Mouse (Mus musculus): ENCODE measurements around the gene Map3k20.
A peak's percentile ranks its signal among the peaks of the same experiment; 100 is the strongest.

Map3k20 gene

DNA sequence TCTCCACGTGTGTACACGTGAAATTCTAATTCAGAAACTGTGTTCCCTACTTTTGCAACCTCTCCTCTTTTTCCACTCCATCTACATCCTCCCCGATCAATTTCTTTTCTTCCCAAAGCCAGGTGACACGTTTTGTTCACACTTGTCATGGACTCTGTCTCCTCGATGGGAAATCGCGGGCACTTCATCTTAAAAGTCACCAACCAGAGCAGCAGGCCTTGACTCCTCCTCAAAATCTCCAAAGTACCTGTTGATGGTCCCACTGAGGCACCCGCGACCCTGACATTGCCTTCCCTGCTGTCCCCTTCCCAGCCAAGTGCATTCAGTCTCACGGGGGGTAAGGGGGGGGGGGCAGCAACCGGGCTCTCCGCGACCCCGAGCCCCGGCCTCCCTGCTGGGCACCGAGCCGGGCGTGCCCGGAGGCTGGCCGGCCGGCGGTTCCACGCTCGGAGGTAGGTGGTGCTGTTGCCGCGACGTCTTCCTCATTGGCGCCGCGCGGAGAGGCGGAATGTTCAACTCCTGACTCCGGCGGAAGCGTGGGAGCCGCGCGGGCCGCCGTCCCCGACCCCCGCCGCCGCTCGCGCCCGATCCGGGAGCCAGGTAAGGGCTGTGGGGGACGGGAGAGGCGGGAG lies at the start of gene Map3k20:
Gene Map3k20 (plus strand): TSS at position 382 of the 632 bp plus-strand sequence.
- peak; percentile 75 for DNase-seq

GRCm38 (mm10) chr2:72238421-72238820 lies 47.0 kb upstream of the Map3k20 start:
- DNase-seq: no peak

DNA sequence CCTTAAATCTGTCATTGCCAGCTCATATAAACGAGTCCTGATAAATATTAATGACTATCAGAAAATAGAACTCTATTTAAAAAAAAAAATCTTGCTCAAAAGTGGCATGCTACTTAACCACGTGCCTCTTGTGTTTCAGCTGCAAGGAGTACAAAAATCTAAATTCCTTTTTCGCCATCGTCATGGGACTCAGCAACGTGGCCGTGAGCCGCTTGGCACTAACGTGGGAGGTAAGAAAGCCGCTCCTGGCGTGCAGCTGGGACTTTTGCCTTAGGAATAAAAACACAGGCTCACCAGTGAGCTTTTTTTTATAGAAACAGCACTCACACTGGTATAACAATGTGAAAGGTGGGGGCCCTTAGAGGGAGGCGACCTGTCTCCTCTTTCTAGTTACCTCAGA lies 46.5 kb upstream of the Map3k20 start:
- DNase-seq: no peak

- DNase-seq: no peak
Observed at GRCm38 (mm10) chr2:72239456-72239855, 46.0 kb upstream of the Map3k20 start.

DNA sequence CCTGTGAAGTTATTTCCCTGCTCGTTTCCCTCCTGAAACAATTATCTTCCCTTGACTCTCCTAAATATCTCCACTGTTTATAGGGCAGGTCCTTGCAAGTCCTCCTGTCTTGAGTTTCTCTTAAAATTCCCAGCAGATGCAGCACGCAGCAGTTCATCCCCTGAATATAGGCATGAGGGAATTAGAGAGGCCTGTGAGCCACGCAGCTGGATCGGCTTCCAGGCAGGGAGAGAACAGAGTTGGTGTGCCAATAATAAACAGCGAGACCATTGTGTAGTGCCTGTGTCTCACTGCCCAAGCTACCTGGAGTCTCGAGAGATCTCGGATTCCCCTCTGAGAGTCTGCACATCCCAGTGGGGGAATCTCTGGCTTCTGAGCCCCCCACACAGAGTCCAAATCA lies 45.4 kb upstream of the Map3k20 start:
- no peak for DNase-seq

- no peak for DNase-seq
Observed at GRCm38 (mm10) chr2:72240691-72241090, 44.7 kb upstream of the Map3k20 start.

DNA sequence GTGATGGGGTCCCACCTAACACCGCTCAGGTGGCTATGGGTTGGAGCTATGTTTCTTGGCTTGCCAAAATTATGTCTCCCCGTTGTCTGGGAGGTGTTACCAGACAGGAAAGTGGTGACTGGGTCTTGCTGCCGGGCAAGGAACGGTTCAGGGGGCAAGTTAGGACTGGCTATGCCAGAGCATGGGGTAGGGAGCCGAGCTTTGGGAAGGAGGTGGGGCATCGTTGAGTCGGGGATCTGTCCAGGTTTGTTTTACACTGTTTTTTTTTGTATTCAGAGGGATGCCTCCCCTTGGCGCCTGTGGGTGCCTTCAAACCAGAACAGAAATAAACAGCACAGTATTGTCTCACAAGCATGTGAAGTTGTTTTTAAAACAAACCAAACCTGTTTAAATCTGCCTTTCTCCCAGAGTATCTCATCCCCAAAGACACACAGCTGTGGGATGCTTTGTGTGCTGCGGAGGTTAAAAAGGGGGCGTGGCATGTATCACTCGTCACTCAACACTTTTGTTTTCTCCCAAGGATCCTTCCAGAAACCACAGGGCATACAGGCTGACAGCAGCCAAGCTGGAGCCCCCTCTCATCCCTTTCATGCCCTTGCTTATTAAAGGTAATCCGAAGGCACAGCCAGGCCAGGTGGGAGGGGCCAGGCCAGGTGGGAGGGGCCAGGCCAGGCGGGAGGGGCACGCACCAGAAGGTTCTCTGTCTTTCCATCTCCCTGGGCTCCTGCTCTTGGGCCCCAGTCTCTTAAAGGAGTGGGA lies 43.5 kb upstream of the Map3k20 start:
- no peak for DNase-seq

GRCm38 (mm10) chr2:72242910-72243675 lies 42.3 kb upstream of the Map3k20 start:
- no peak for DNase-seq

DNA sequence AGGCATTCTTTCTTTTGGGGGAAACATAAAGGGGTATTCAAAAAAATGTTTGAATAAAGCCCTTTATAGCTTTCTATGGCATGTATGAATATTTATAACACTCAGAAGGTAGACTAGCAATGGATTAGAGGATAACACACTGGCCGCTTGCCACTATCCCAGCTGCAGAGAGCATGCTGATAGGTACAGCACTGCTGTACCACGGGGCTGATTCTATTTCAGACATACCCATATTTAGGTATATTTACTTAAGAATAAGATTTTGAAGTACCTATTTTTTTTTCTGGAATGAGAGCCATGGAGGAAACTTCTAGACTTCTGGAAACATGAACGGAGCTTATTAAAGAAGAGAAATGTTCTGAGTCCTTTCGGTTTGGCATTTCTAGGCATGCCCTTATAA lies 39.8 kb upstream of the Map3k20 start:
- no peak for DNase-seq

DNA sequence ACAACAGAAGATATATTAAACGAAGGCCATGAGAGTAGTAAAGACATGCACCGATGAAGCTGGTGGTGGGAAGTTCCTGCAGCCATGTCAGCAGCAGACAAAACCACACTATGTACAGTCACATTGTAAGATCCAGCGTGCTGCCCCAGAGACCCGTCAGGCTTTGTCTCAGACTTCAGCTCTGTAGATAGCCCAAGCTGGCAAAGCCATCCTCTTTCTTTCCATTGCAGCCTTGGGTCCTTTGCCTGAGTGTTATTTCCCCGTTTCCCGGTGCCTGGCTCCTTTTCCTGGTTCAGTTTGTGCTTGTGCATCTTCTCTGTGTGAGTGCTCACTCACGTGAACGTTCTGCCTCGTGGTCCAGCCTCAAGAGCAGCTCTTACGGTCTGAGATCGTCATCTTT lies 39.1 kb upstream of the Map3k20 start:
- DNase-seq: no peak

DNA sequence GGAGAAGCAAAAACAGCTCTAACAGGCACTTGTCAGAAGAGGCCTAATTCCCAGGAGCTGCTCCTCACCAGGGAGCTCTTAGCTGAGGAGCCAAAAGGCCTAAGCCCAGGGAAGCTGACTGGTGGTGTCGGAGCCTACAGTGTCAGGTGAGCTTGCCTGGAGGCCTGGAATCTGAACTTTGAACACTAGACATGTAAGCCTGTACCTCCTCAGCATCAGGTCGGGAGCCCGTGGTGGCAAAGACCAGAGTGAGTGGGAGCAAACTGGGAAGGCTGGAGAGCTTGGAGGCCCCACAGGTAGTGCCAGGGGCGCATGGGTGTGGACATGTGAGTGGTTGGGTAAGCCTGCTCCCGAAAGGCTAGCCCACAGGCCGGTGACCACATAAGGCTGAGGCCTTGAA lies 37.6 kb upstream of the Map3k20 start:
- no peak for DNase-seq

- DNase-seq: no peak
Observed at GRCm38 (mm10) chr2:72252510-72253505, 32.6 kb upstream of the Map3k20 start.

DNA sequence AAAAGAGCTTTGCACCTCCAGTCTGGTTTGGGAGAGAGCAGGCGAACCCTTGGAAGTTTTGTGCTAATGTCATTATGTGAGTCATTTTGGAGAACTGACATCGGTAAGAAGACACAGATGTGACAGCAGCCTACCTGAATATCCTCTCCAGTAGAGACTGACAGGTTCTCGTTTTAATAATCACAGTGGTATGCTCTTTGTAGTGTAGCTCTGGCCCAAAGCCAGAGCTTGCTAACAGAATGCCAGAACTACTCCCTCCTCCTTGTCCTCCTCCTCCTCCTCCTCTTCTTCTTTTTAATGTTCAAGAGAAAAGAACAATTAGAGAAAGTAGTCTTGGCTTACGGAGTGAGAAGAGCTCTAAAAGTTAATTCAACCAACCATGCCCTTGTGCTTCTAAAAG lies 31.6 kb upstream of the Map3k20 start:
- no peak for DNase-seq

- no peak for DNase-seq
Observed at GRCm38 (mm10) chr2:72254813-72255582, 30.4 kb upstream of the Map3k20 start.

GRCm38 (mm10) chr2:72260704-72261103 lies 24.7 kb upstream of the Map3k20 start:
- DNase-seq: no peak

- DNase-seq: no peak
Observed at GRCm38 (mm10) chr2:72262814-72263480, 22.5 kb upstream of the Map3k20 start.

GRCm38 (mm10) chr2:72267390-72267789 lies 18.0 kb upstream of the Map3k20 start:
- no peak for DNase-seq

DNA sequence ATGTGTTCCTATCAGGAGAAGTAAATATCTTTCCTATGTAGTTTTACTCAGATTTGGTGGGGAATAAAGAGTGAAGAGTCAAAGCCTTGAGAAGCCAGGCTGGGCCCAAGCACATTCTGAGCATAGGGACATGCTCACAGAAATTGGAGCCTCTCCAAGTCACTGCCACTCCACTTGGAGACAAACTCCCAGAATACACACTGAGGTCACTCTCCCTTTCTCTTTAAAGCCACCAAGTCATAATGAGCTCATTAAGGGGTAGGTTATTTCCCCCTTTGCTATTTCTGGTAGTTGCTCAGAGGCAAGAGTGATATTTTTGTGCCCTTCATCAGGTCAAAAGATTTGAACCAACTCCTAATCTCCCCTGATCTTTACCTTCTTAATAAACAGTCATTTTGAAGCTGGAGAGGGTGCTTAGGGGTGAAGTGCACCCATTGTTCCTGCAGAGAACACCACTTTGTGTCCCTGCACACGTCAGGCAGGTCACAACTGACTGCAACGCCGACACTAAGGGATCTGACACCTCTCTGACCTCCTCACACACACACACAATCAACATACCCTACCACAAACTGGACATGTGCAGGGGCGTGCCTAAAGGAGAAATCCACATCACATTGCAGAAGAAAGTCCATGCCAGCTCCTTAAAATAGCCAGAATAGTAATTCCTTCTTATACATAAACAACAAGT lies 15.6 kb upstream of the Map3k20 start:
- DNase-seq: no peak

DNA sequence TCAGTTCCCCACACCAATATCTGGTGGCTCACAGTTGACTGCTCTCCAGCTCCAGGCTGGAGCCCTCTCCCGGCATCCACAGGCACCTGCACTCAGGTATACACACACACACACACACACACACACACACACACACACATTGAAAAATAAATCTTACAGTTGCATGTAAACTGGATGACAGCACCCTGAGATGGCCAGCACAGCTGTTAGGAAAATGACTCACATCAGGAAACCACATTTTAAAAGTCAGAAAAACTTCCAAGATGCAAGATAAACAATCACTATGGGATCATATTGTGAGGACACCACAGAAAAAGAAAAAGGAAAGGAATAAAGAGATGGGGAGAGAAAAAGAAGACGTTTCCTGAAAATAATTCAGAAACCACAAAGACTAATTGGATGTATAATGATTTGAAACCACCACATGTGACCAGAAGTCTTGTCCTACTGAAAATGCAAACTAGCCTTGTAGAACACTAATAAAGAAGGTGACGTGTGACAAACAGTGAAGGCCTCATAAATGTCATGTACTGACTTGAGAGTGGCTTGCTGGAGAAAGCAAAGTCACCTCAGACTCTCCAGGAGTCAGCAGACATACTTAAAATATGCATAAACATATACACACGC lies 7.1 kb upstream of the Map3k20 start:
- no peak for DNase-seq

DNA sequence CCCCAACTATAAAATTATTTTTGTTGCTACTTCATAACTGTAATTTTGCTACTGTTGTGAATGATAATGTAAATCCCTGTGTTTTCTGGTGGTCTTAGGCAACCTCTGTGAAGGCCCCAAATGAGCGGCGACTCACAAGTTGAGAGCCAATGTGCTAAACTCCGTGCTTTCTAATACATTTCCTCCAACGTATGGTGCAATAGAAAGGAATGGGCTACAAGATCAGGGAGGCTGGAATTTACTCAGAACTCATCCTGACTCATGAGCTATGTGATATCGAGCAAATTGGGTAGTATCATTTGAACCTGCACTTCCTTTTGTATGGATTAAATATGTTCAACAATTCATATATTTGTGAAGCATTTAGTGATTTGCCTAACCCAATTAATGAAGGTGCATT lies 4.9 kb upstream of the Map3k20 start:
- DNase-seq: no peak
